In the genomic region with DNA sequence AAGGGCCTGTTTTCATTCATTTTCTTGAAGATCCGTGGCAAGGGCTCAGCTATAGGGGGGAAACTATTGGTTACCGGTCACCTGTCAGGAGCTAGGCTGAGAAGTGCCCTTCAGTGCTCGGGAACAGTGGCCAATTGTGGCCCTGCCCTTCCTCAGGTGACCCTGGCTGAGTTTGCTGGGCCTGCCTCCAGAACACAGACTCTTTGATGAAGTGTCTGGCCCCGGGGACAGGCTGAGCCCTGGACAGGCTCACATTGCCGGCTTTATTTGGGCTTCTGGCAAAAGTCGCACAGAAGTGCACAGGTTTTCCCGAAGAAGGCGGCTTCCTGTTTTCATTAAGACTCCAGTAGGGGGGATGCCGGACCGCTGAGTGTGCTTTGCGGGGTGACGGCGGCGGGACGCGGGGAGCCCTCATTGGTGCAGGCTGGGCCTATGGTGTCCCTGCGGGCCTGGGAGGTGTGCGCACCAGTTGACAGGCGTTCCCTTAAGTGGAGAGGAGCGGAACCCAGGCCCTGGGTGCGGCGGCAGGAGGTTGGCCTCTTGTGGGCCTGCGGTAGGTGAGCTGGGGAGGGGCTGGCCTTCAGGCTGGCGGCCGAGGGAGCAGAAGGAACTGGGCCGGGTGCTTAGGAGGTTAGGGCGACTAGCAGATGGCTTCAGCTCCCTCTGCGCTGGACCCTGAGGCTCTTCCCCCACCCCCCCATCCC, we compare ENCODE assay signal across 8 mouse cellular contexts.
A peak's percentile ranks its signal among the peaks of the same experiment; 100 is the strongest.
DNase-seq lines count a peak whose midpoint lies in the region; ATAC-seq and TF ChIP-seq lines count a peak whose summit lies in the region.

No protein-coding gene starts in this region.

- no peak for TF ChIP-seq EP300 in ES-Bruce4 (IDR thresholded peaks at IDR 0.05; ENCODE audit: insufficient read depth, low read depth, low read length)

- H3K4me3 ChIP-seq in ES-Bruce4 (ENCODE audit: low read depth, low read length) = peak overlapping the region; percentile 50
- H3K4me3 ChIP-seq in lung, embryonic 15.5 days = peak overlapping the region; percentile 48

- H3K4me2 ChIP-seq in lung, embryonic 15.5 days = peak overlapping the region; percentile 92

- peak; percentile 6 for DNase-seq in cerebellum, adult 8-10 months
- DNase-seq in frontal cortex, adult 2 months (ENCODE audit: extremely low spot score in 1 of 2, low spot score in 1 of 2) = peak; percentile 19 to 62
- DNase-seq in heart, postnatal 4 days = peak; percentile 86
- DNase-seq in layer of hippocampus, postnatal 10 days (ENCODE audit: low spot score in 2 of 2) = peak; percentile 55 to 56
- DNase-seq in retina, postnatal 1 day = peak; percentile 64
- peak; percentile 54 for DNase-seq in urinary bladder, postnatal 25 days (ENCODE audit: low spot score)

- no peaks in the 10 kb centered on the region for H3K36me3 ChIP-seq in ES-Bruce4 (ENCODE audit: control insufficient read depth, insufficient read depth, low read length, poor library complexity, severe bottlenecking)
- peaks cover 14% of the 10 kb centered on the region for H3K36me3 ChIP-seq in lung, embryonic 15.5 days

- peak; percentile 75 for ATAC-seq in lung, embryonic 15.5 days (ENCODE audit: borderline replicate concordance, extremely low read depth, low FRiP score, low TSS enrichment)

- TF ChIP-seq POLR2A in ES-Bruce4 (IDR thresholded peaks at IDR 0.05; ENCODE audit: insufficient read depth, low read length) = no peak

- no peaks in the 10 kb centered on the region for H3K27me3 ChIP-seq in ES-Bruce4 (ENCODE audit: control insufficient read depth, insufficient read depth, low read length, poor library complexity, severe bottlenecking)
- no peaks in the 10 kb centered on the region for H3K27me3 ChIP-seq in lung, embryonic 15.5 days

- 2% methylated on average over 28 of the region's 28 CpGs for WGBS in lung, embryonic 15.5 days

- H3K4me1 ChIP-seq in ES-Bruce4 (ENCODE audit: control insufficient read depth, insufficient read depth, low read length) = peaks cover 1% of the 10 kb centered on the region
- peaks cover 42% of the 10 kb centered on the region for H3K4me1 ChIP-seq in lung, embryonic 15.5 days

- peak overlapping the region; percentile 39 for H3K9ac ChIP-seq in ES-Bruce4 (ENCODE audit: low read depth, poor library complexity, severe bottlenecking)
- peak overlapping the region; percentile 42 for H3K9ac ChIP-seq in lung, embryonic 15.5 days

- no peak overlapping the region for H3K27ac ChIP-seq in ES-Bruce4 (ENCODE audit: insufficient read depth, low read length)
- peak overlapping the region; percentile 94 for H3K27ac ChIP-seq in lung, embryonic 15.5 days

- no peak for TF ChIP-seq CTCF in ES-Bruce4 (IDR thresholded peaks at IDR 0.05; ENCODE audit: low read depth, low read length)

- H3K9me3 ChIP-seq in ES-Bruce4 (replicated peaks; ENCODE audit: control insufficient read depth, insufficient read depth, low read length, poor library complexity, severe bottlenecking) = no peaks in the 10 kb centered on the region
- H3K9me3 ChIP-seq in lung, embryonic 15.5 days = no peaks in the 10 kb centered on the region

Comparison
In these comparisons a context has a peak if more than half of its experiments do, and no peak if none do; other contexts are left out.
1. DNase-seq: peak in every context shown above with its lines; median percentile 86 in heart, postnatal 4 days; 64 in retina, postnatal 1 day; 56 in layer of hippocampus, postnatal 10 days; 54 in urinary bladder, postnatal 25 days; 40 in frontal cortex, adult 2 months; 6 in cerebellum, adult 8-10 months.